ENCODE assay signal across 23 mouse cellular contexts in the genomic region with DNA sequence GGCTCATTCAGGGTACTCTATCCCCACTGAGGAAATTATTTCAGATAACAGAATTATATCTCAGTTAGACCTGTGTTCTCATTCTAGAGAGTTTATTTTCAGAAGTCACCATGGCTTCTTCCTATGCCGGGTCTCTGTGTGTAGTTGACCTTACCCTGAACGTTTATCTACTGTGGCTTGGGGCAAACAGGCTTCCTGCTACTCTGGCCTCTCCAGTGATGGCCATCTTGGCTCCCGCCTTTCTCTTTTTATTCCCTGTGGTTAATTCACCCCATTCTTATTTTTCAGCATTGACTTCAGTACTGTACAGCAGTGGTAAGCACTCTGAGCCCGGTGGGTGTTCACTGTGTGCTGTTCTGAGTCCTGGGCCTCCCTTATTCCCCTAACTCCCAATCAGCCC. TPM values are rescaled to one million over a fixed set of nuclear protein-coding genes. Genes with fewer than 3 reads are reported as not detected.
A peak's percentile ranks its signal among the peaks of the same experiment; 100 is the strongest.
DNase-seq lines count a peak whose midpoint lies in the region; ATAC-seq and TF ChIP-seq lines count a peak whose summit lies in the region.
"Had no signal": no experiment of that assay in that cellular context is flagged by ENCODE, and none has a peak within 500 bp of the region (broad histone marks: within the 10 kb centered on the region; RNA-seq: fewer than 3 reads in every experiment).

No protein-coding gene starts in this region.

- no peak for DNase-seq in heart, adult 2 months
- DNase-seq in MEL-GATA-1-ER (ENCODE audit: extremely low read depth, low read depth): peak; percentile 52
- no peak for DNase-seq in embryonic facial prominence, embryonic 10.5 days (ENCODE audit: low spot score)
- DNase-seq in forebrain, postnatal 0 days: no peak
- DNase-seq in kidney, postnatal 14 days: no peak
- DNase-seq in thymus, postnatal 14 days: no peak
- DNase-seq: adrenal gland, postnatal 14 days; cerebellum, adult 9-11 months; gastrocnemius, postnatal 10 days; heart, adult 11 months; kidney, adult 11 months; kidney, postnatal 4 days; lung, embryonic 14.5 days; midbrain, embryonic 14.5 days; thymus, adult 18-20 months; thymus, postnatal 4 days had no signal

- TF ChIP-seq EP300 in heart, adult 2 months (IDR thresholded peaks at IDR 0.05; ENCODE audit: insufficient read depth, low read depth, low read length): no peak

- peak overlapping the region; percentile 23; the same call in 1 of the 2 replicates for H3K27ac ChIP-seq in heart, embryonic 12.5 days (ENCODE audit: poor library complexity, severe bottlenecking)
- no peak overlapping the region for H3K27ac ChIP-seq in heart, adult 2 months
- H3K27ac ChIP-seq in embryonic facial prominence, embryonic 10.5 days (replicated peaks): peak overlapping the region; percentile 66; the same call in 1 of the 2 replicates
- H3K27ac ChIP-seq in forebrain, postnatal 0 days (ENCODE audit: low read depth, low read length): peak overlapping the region; percentile 85
- H3K27ac ChIP-seq: hindbrain, embryonic 12.5 days; left cerebral cortex, adult 2 months; limb, embryonic 15.5 days; liver, embryonic 14.5 days; neural tube, embryonic 12.5 days had no signal

- intact Hi-C loops in heart, adult 2 months (cut with DNase I): no loop called here

- no peak for ATAC-seq in heart, embryonic 12.5 days (ENCODE audit: insufficient number of reproducible peaks, low FRiP score)
- no peak for ATAC-seq in forebrain, postnatal 0 days

- WGBS in heart, embryonic 12.5 days: 44% methylated on average over 4 of the region's 4 CpGs
- WGBS in heart, adult 2 months: 71% methylated on average over 4 of the region's 4 CpGs
- 47% methylated on average over 4 of the region's 4 CpGs for WGBS in embryonic facial prominence, embryonic 10.5 days
- WGBS in forebrain, postnatal 0 days: 87% methylated on average over 4 of the region's 4 CpGs

- peaks cover 6% of the 10 kb centered on the region; the same call in 1 of the 2 replicates for H3K36me3 ChIP-seq in heart, embryonic 12.5 days
- peaks cover 17% of the 10 kb centered on the region for H3K36me3 ChIP-seq in heart, adult 2 months (ENCODE audit: control insufficient read depth, insufficient read depth, low read length)
- H3K36me3 ChIP-seq in embryonic facial prominence, embryonic 10.5 days (replicated peaks): peaks cover 13% of the 10 kb centered on the region
- no peaks in the 10 kb centered on the region for H3K36me3 ChIP-seq in forebrain, postnatal 0 days (ENCODE audit: insufficient read depth)
- H3K36me3 ChIP-seq: hindbrain, embryonic 12.5 days; limb, embryonic 15.5 days; neural tube, embryonic 12.5 days had no signal

- H3K9me3 ChIP-seq in heart, embryonic 12.5 days (replicated peaks): no peaks in the 10 kb centered on the region
- H3K9me3 ChIP-seq in embryonic facial prominence, embryonic 10.5 days: no peaks in the 10 kb centered on the region
- no peaks in the 10 kb centered on the region for H3K9me3 ChIP-seq in forebrain, postnatal 0 days (ENCODE audit: low read length)
- H3K9me3 ChIP-seq: hindbrain, embryonic 12.5 days; kidney, embryonic 15.5 days; limb, embryonic 15.5 days; neural tube, embryonic 12.5 days had no signal

- H3K4me2 ChIP-seq in heart, embryonic 12.5 days: no peak overlapping the region
- no peak overlapping the region for H3K4me2 ChIP-seq in forebrain, postnatal 0 days (ENCODE audit: low read depth)
- H3K4me2 ChIP-seq: hindbrain, embryonic 12.5 days; kidney, embryonic 15.5 days; limb, embryonic 15.5 days; lung, embryonic 14.5 days; neural tube, embryonic 12.5 days had no signal

- H3K4me1 ChIP-seq in heart, embryonic 12.5 days (replicated peaks): peaks cover 55% of the 10 kb centered on the region
- H3K4me1 ChIP-seq in heart, adult 2 months (ENCODE audit: control insufficient read depth, insufficient read depth, low read length): peaks cover 30% of the 10 kb centered on the region
- H3K4me1 ChIP-seq in embryonic facial prominence, embryonic 10.5 days: peaks cover 82% of the 10 kb centered on the region
- peaks cover 27% of the 10 kb centered on the region for H3K4me1 ChIP-seq in forebrain, postnatal 0 days (ENCODE audit: insufficient read depth)

- H3K79me2 ChIP-seq in heart, adult 2 months (replicated peaks; ENCODE audit: control insufficient read depth, insufficient read depth, low read length): no peaks in the 10 kb centered on the region; the same call in 1 of the 2 replicates

- no peak for TF ChIP-seq CTCF in heart, adult 2 months (IDR thresholded peaks at IDR 0.05)
- TF ChIP-seq CTCF in forebrain, postnatal 0 days (IDR thresholded peaks at IDR 0.05; ENCODE audit: low read depth): no peak

- H3K27me3 ChIP-seq in heart, embryonic 12.5 days (replicated peaks): no peaks in the 10 kb centered on the region
- H3K27me3 ChIP-seq in heart, adult 2 months (ENCODE audit: control insufficient read depth, insufficient read depth, low read length): no peaks in the 10 kb centered on the region
- H3K27me3 ChIP-seq in embryonic facial prominence, embryonic 10.5 days (replicated peaks; ENCODE audit: low read depth, poor library complexity, severe bottlenecking): no peaks in the 10 kb centered on the region
- H3K27me3 ChIP-seq in forebrain, postnatal 0 days (ENCODE audit: insufficient read depth, low read length): no peaks in the 10 kb centered on the region
- H3K27me3 ChIP-seq: hindbrain, embryonic 12.5 days; kidney, embryonic 15.5 days; limb, embryonic 15.5 days; neural tube, embryonic 12.5 days had no signal

- no peak overlapping the region for H3K4me3 ChIP-seq in heart, embryonic 12.5 days
- no peak overlapping the region for H3K4me3 ChIP-seq in heart, adult 2 months
- no peak overlapping the region for H3K4me3 ChIP-seq in embryonic facial prominence, embryonic 10.5 days
- H3K4me3 ChIP-seq in forebrain, postnatal 0 days (ENCODE audit: low read depth, low read length): no peak overlapping the region
- H3K4me3 ChIP-seq: hindbrain, embryonic 12.5 days; kidney, embryonic 15.5 days; left cerebral cortex, adult 2 months; limb, embryonic 15.5 days; neural tube, embryonic 12.5 days had no signal

- H3K9ac ChIP-seq in heart, embryonic 12.5 days: no peak overlapping the region
- H3K9ac ChIP-seq in heart, adult 2 months (ENCODE audit: low read depth, low read length): no peak overlapping the region
- H3K9ac ChIP-seq in forebrain, postnatal 0 days: no peak overlapping the region
- H3K9ac ChIP-seq: hindbrain, embryonic 12.5 days; kidney, embryonic 15.5 days; limb, embryonic 15.5 days; liver, embryonic 14.5 days; lung, embryonic 14.5 days; neural tube, embryonic 12.5 days had no signal

- TF ChIP-seq POLR2A in heart, adult 2 months (IDR thresholded peaks at IDR 0.05; ENCODE audit: insufficient read depth, low read depth, low read length): no peak

RNA-seq across cellular contexts. Expression of a gene that starts 25.1 kb away (rescaled TPM):
- 22.0 and 22.7 TPM in 2 replicates for polyA plus RNA-seq in heart, embryonic 12.5 days (2016; fragmentation: Nextera tagmentation; extraction: Ambion mirVana)
- total RNA-seq in heart, adult 2 months (2021): 10 to 100 TPM; 37.9 to 47.6 TPM
- 14.0 and 32.8 TPM in 2 replicates for polyA plus RNA-seq in heart, adult 2 months (2012; rRNA removed)
- 10.0 and 11.2 TPM in 2 replicates for polyA plus RNA-seq in embryonic facial prominence, embryonic 10.5 days (2016; fragmentation: Nextera tagmentation; extraction: Ambion mirVana)
- 39.6 and 46.7 TPM in 2 replicates for total RNA-seq in forebrain, postnatal 0 days (2014; rRNA removed)
- polyA plus RNA-seq in forebrain, postnatal 0 days (2015; fragmentation: Nextera tagmentation; extraction: Ambion mirVana): 4.0 and 5.5 TPM in 2 replicates

RNA-seq across cellular contexts. Expression of a gene that starts 52.6 kb away (rescaled TPM):
- polyA plus RNA-seq in heart, embryonic 12.5 days (2016; fragmentation: Nextera tagmentation; extraction: Ambion mirVana): 24.6 and 25.2 TPM in 2 replicates
- 10 to 100 TPM; 12.1 to 13.5 TPM for total RNA-seq in heart, adult 2 months (2021)
- 11.0 and 11.8 TPM in 2 replicates for polyA plus RNA-seq in heart, adult 2 months (2012; rRNA removed)
- polyA plus RNA-seq in embryonic facial prominence, embryonic 10.5 days (2016; fragmentation: Nextera tagmentation; extraction: Ambion mirVana): 12.2 and 12.5 TPM in 2 replicates
- 15.7 and 18.3 TPM in 2 replicates for total RNA-seq in forebrain, postnatal 0 days (2014; rRNA removed)
- polyA plus RNA-seq in forebrain, postnatal 0 days (2015; fragmentation: Nextera tagmentation; extraction: Ambion mirVana): 7.7 and 11.6 TPM in 2 replicates
